Mouse (Mus musculus): ENCODE data around the gene Ctdnep1. TPM values are rescaled to one million over a fixed set of nuclear protein-coding genes. Genes with fewer than 3 reads are reported as not detected.

The Ctdnep1 gene
- polyA plus RNA-seq, 1 experiment, result not detected

GRCm38 (mm10) chr11:70038174-70038573 is 57.2 kb downstream of the Ctdnep1 start:
- no peak overlapping the region for H3K4me3 ChIP-seq (ENCODE audit: insufficient read depth, low read depth, low read length)
- TF ChIP-seq POLR2A (IDR thresholded peaks at IDR 0.05; ENCODE audit: insufficient read depth, low read depth, low read length) (no peak), CTCF (IDR thresholded peaks at IDR 0.05; ENCODE audit: insufficient read depth, low read depth, low read length) (no peak)
- no peak overlapping the region for H3K27ac ChIP-seq (ENCODE audit: insufficient read depth, low read depth, low read length)
- 57% methylated on average over 7 of the region's 7 CpGs for WGBS
- no peaks in the 10 kb centered on the region for H3K4me1 ChIP-seq (ENCODE audit: control insufficient read depth, insufficient read depth, low read length)

- Histone ChIP-seq H3K4me3 (ENCODE audit: insufficient read depth, low read depth, low read length) (no peak overlapping the region), H3K27ac (ENCODE audit: insufficient read depth, low read depth, low read length) (no peak overlapping the region), H3K4me1 (ENCODE audit: control insufficient read depth, insufficient read depth, low read length) (no peaks in the 10 kb centered on the region)
- TF ChIP-seq CTCF (IDR thresholded peaks at IDR 0.05; ENCODE audit: insufficient read depth, low read depth, low read length) (no peak), POLR2A (IDR thresholded peaks at IDR 0.05; ENCODE audit: insufficient read depth, low read depth, low read length) (no peak)
- 92% methylated on average over 10 of the region's 10 CpGs for WGBS
Observed at GRCm38 (mm10) chr11:70039631-70040030, 58.7 kb downstream of the Ctdnep1 start.

- no peak overlapping the region for H3K4me3 ChIP-seq (ENCODE audit: insufficient read depth, low read depth, low read length)
- 86% methylated on average over 7 of the region's 7 CpGs for WGBS
- H3K27ac ChIP-seq (ENCODE audit: insufficient read depth, low read depth, low read length), result no peak overlapping the region
- H3K4me1 ChIP-seq (ENCODE audit: control insufficient read depth, insufficient read depth, low read length), result no peaks in the 10 kb centered on the region
- no peak for TF ChIP-seq CTCF (IDR thresholded peaks at IDR 0.05; ENCODE audit: insufficient read depth, low read depth, low read length)
- TF ChIP-seq POLR2A (IDR thresholded peaks at IDR 0.05; ENCODE audit: insufficient read depth, low read depth, low read length), result no peak
Observed at GRCm38 (mm10) chr11:70040184-70040583, 59.2 kb downstream of the Ctdnep1 start.

Other genes starting within 250 kb of the Ctdnep1 start
- 105 TPM in 2 replicates for gene Polr2a, start 222.5 kb upstream of the Ctdnep1 start, polyA plus RNA-seq (2012; ENCODE audit: insufficient read depth, insufficient read length, low replicate concordance, missing spikeins)
- not detected in 2 replicates for gene Slc35g3, start 219.2 kb upstream of the Ctdnep1 start, polyA plus RNA-seq (2012; ENCODE audit: insufficient read depth, insufficient read length, low replicate concordance, missing spikeins)
- gene Zbtb4, start 215.2 kb upstream of the Ctdnep1 start, polyA plus RNA-seq (2012; ENCODE audit: insufficient read depth, insufficient read length, low replicate concordance, missing spikeins), result 250 TPM in 1 of 2 replicates, not detected in the other
- gene Chrnb1, start 185.2 kb upstream of the Ctdnep1 start, polyA plus RNA-seq (2012; ENCODE audit: insufficient read depth, insufficient read length, low replicate concordance, missing spikeins), result not detected in 2 replicates
- gene Fgf11, start 179.3 kb upstream of the Ctdnep1 start, polyA plus RNA-seq (2012; ENCODE audit: insufficient read depth, insufficient read length, low replicate concordance, missing spikeins), result not detected in 2 replicates
- gene Tmem102, start 175.5 kb upstream of the Ctdnep1 start, polyA plus RNA-seq (2012; ENCODE audit: insufficient read depth, insufficient read length, low replicate concordance, missing spikeins), result not detected in 2 replicates
- gene Gm39566, start 165.9 kb upstream of the Ctdnep1 start, polyA plus RNA-seq (2012; ENCODE audit: insufficient read depth, insufficient read length, low replicate concordance, missing spikeins), result not detected in 2 replicates
- not detected in 2 replicates for gene Spem2, start 162.7 kb upstream of the Ctdnep1 start, polyA plus RNA-seq (2012; ENCODE audit: insufficient read depth, insufficient read length, low replicate concordance, missing spikeins)
- gene Spem1, start 159.0 kb upstream of the Ctdnep1 start, polyA plus RNA-seq (2012; ENCODE audit: insufficient read depth, insufficient read length, low replicate concordance, missing spikeins), result not detected in 2 replicates
- gene Nlgn2, start 143.4 kb upstream of the Ctdnep1 start, polyA plus RNA-seq (2012; ENCODE audit: insufficient read depth, insufficient read length, low replicate concordance, missing spikeins), result 82.2 TPM in 1 of 2 replicates, not detected in the other
- gene Tmem256, start 142.6 kb upstream of the Ctdnep1 start, polyA plus RNA-seq (2012; ENCODE audit: insufficient read depth, insufficient read length, low replicate concordance, missing spikeins), result not detected in 2 replicates
- gene Plscr3, start 134.8 kb upstream of the Ctdnep1 start, polyA plus RNA-seq (2012; ENCODE audit: insufficient read depth, insufficient read length, low replicate concordance, missing spikeins), result not detected in 2 replicates
- gene Tnk1, start 122.4 kb upstream of the Ctdnep1 start, polyA plus RNA-seq (2012; ENCODE audit: insufficient read depth, insufficient read length, low replicate concordance, missing spikeins), result not detected in 2 replicates
- not detected in 2 replicates for gene Tmem95, start 103.1 kb upstream of the Ctdnep1 start, polyA plus RNA-seq (2012; ENCODE audit: insufficient read depth, insufficient read length, low replicate concordance, missing spikeins)
- not detected in 2 replicates for gene Kctd11, start 99.8 kb upstream of the Ctdnep1 start, polyA plus RNA-seq (2012; ENCODE audit: insufficient read depth, insufficient read length, low replicate concordance, missing spikeins)
- gene Acap1, start 85.6 kb upstream of the Ctdnep1 start, polyA plus RNA-seq (2012; ENCODE audit: insufficient read depth, insufficient read length, low replicate concordance, missing spikeins), result 120 TPM in 1 of 2 replicates, not detected in the other
- not detected in 2 replicates for gene 2810408A11Rik, start 80.2 kb upstream of the Ctdnep1 start, polyA plus RNA-seq (2012; ENCODE audit: insufficient read depth, insufficient read length, low replicate concordance, missing spikeins)
- not detected in 2 replicates for gene Neurl4, start 80.1 kb upstream of the Ctdnep1 start, polyA plus RNA-seq (2012; ENCODE audit: insufficient read depth, insufficient read length, low replicate concordance, missing spikeins)
- gene Gps2, start 67.3 kb upstream of the Ctdnep1 start, polyA plus RNA-seq (2012; ENCODE audit: insufficient read depth, insufficient read length, low replicate concordance, missing spikeins), result not detected in 2 replicates
- gene Eif5a, start 59.2 kb upstream of the Ctdnep1 start, polyA plus RNA-seq (2012; ENCODE audit: insufficient read depth, insufficient read length, low replicate concordance, missing spikeins), result 516 and 653 TPM in 2 replicates
- not detected in 2 replicates for gene Ybx2, start 45.4 kb upstream of the Ctdnep1 start, polyA plus RNA-seq (2012; ENCODE audit: insufficient read depth, insufficient read length, low replicate concordance, missing spikeins)
- gene Slc2a4, start 33.0 kb upstream of the Ctdnep1 start, polyA plus RNA-seq (2012; ENCODE audit: insufficient read depth, insufficient read length, low replicate concordance, missing spikeins), result not detected in 2 replicates
- gene Cldn7, start 16.4 kb upstream of the Ctdnep1 start, polyA plus RNA-seq (2012; ENCODE audit: insufficient read depth, insufficient read length, low replicate concordance, missing spikeins), result not detected in 2 replicates
- gene Elp5, start 1.4 kb downstream of the Ctdnep1 start, polyA plus RNA-seq (2012; ENCODE audit: insufficient read depth, insufficient read length, low replicate concordance, missing spikeins), result not detected in 2 replicates
- gene Gabarap, start 10.0 kb downstream of the Ctdnep1 start, polyA plus RNA-seq (2012; ENCODE audit: insufficient read depth, insufficient read length, low replicate concordance, missing spikeins), result not detected in 2 replicates
- not detected in 2 replicates for gene Phf23, start 14.6 kb downstream of the Ctdnep1 start, polyA plus RNA-seq (2012; ENCODE audit: insufficient read depth, insufficient read length, low replicate concordance, missing spikeins)
- gene Dvl2, start 19.4 kb downstream of the Ctdnep1 start, polyA plus RNA-seq (2012; ENCODE audit: insufficient read depth, insufficient read length, low replicate concordance, missing spikeins), result not detected in 2 replicates
- not detected in 2 replicates for gene Acadvl, start 34.3 kb downstream of the Ctdnep1 start, polyA plus RNA-seq (2012; ENCODE audit: insufficient read depth, insufficient read length, low replicate concordance, missing spikeins)
- gene Dlg4, start 35.8 kb downstream of the Ctdnep1 start, polyA plus RNA-seq (2012; ENCODE audit: insufficient read depth, insufficient read length, low replicate concordance, missing spikeins), result 210 and 442 TPM in 2 replicates
- not detected in 2 replicates for gene Asgr1, start 72.9 kb downstream of the Ctdnep1 start, polyA plus RNA-seq (2012; ENCODE audit: insufficient read depth, insufficient read length, low replicate concordance, missing spikeins)
- gene Asgr2, start 111.5 kb downstream of the Ctdnep1 start, polyA plus RNA-seq (2012; ENCODE audit: insufficient read depth, insufficient read length, low replicate concordance, missing spikeins), result not detected in 2 replicates
- gene Mgl2, start 149.2 kb downstream of the Ctdnep1 start, polyA plus RNA-seq (2012; ENCODE audit: insufficient read depth, insufficient read length, low replicate concordance, missing spikeins), result not detected in 2 replicates
- gene Clec10a, start 175.0 kb downstream of the Ctdnep1 start, polyA plus RNA-seq (2012; ENCODE audit: insufficient read depth, insufficient read length, low replicate concordance, missing spikeins), result not detected in 2 replicates
- not detected in 2 replicates for gene Slc16a11, start 231.6 kb downstream of the Ctdnep1 start, polyA plus RNA-seq (2012; ENCODE audit: insufficient read depth, insufficient read length, low replicate concordance, missing spikeins)
- gene Slc16a13, start 239.9 kb downstream of the Ctdnep1 start, polyA plus RNA-seq (2012; ENCODE audit: insufficient read depth, insufficient read length, low replicate concordance, missing spikeins), result not detected in 2 replicates
- gene Bcl6b, start 248.6 kb downstream of the Ctdnep1 start, polyA plus RNA-seq (2012; ENCODE audit: insufficient read depth, insufficient read length, low replicate concordance, missing spikeins), result not detected in 2 replicates